Mouse (Mus musculus) thymus, postnatal 14 days (tissue): ENCODE results near the gene Bag2.
"Not testable (repeated sequence)": the region's sequence is repeated elsewhere in the genome, so short reads cannot be mapped to it uniquely, and the experiment has no call there.

ENCODE experiments used
- DNase-seq: peaks from one replicate; pipeline ENCODE4 v3.0.0; 2021

Bag2 gene

DNA sequence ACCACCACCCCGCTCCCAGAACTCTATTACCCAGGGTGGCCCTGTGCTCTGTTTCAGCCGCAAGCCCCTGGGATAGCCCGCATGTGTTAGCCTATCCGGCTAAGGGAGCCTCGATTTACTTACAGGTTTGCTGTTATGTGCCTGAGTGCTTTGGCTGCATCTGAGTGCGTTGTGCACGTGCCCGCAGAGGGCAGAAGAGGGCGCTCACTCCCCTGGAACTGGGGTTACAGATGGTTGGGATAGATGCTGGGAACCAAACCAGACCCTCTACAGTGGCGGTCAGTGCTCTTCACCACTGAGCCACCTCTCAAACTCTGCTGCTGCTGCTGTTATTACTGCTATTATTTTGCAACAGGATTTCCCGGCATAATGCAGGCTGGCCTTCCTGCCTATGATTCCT lies 8.5 kb downstream of the Bag2 start:
- DNase-seq, result no peak

GRCm38 (mm10) chr1:33745901-33746300 lies 11.7 kb downstream of the Bag2 start:
- DNase-seq, result no peak

DNA sequence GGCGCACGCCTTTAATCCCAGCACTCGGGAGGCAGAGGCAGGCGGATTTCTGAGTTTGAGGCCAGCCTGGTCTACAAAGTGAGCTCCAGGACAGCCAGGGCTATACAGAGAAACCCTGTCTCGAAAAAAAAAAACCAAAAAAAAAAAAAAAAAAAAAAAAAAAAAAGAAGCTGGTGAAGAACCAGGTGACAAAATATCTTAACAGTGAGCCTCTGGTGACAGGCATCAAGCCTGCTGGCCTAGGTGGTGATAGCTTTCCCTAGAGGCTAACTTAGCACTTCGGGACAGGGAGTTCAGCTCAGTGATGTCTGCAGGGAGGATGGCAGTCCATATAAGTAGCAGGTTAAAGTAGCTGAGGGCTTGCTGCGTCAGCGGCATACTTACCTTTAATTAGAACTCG lies 12.8 kb downstream of the Bag2 start:
- DNase-seq, result not testable (repeated sequence)

- peak; percentile 49 for DNase-seq
Observed at GRCm38 (mm10) chr1:33742903-33743302, 14.7 kb downstream of the Bag2 start.

DNA sequence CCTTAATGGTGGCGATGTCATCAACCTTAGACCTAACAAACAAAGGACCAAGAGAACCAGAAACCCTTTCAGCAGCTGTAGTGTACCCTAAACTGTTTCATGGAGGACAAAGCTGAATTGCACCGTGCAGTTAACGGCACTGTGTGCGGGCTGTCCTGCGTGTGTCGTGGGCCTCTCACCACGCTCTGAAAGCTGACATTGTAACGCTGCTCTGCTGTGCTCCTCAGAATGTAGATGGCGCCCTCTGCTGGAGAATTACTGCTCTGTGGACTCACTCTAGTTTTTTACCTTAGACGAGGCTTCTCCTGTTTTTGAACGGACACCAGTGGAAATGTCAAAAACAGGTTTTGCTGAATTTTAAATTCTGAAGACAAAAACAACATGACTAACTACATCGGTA lies 18.3 kb downstream of the Bag2 start:
- DNase-seq, result peak; percentile 81

DNA sequence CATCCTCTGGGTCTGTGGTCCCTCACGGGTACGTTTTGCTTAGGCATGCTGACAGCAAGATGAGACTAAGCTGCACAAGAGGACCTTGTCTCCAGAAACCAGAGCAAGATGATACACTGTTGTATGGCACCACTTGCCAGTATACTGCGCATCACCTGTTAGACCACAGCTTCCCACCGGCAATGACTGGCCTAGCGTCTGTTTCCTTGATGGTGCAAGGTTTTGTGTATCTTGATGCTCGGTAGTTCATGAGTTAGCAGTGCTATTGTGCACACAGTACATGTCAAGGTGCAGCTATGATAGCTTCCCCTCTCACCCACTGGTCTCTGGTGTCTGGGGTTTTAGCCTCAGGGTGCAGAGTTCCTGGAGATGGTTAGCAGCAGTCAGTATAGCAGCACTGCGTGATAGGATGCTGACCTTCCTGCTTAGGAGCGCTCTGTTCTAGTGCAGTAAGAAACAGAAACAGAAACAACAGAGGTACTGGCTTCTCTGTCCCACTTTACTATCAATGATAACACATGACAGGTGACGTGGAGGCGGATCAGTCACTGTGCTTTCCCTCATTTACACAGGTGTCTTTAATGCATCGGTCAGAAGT lies 18.8 kb downstream of the Bag2 start:
- DNase-seq, result no peak

DNA sequence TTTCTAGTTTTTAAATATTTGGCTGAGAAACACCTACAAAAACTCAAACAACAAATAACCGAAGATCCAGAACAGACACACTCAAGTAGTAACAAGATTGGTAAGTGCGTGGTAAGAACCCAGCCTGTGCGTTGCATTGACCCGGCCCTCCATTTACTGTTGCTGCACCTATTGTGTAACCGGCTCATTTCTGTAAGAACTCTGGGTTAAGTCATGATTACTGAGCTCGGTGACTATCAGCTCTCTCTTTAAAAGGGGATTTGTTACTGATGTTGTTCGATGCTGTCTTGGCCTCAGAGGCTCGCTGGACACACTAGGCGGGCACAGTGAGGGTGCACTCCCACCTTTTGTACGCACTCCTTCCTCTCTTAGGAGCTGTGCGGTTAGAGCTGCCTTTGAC lies 19.3 kb downstream of the Bag2 start:
- no peak for DNase-seq

DNA sequence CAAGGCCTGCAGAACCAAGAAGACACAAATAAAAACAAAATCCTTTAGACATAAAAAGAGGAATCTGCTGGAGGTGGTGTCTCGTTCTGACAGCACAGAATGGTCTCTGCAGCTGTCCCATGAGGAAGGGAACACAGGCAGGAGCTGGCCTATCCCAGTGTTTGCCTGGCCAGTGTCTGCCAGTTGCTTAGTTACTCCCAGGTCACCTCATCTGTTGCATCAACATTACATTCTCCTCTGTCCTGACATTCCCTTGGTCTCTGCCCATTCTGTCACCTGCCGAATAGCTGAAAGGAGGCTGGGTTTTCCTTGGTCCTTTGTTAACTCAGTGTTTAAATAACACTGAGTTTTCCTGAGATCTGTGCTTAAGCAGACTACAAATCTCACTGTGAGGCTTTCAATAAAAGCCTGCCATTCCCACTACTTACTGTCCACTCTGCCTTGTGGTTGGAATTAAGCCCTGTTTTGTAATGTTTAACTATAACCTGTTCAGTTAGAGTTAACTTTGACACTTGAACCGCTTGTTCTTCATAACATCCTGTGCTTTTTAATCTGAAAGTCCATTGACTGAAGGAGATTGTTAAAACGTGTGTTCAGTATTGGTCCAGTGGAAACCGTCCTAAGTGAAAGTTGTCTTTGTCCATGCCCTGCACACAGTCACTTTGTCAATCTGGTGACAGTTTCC lies 23.5 kb downstream of the Bag2 start:
- no peak for DNase-seq

DNA sequence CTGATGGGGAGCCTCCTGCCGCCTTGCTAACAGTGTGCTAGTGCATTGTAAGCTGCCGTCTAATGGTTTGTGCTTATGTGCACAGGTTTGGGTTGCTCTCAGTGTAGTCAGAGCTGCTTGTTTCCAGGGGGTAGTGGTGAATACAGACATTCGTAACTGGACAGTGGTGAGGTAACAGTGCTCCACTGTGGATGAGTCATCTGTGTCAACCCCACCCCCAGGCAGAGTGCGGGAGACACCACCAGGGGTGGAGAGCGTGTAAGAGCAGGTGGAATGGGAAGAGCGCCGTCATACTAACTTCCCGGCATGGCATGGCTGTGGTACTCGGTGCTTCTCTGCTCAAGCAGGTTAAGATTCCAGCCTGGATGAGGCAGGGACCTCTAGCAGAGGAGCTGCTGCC lies 24.6 kb downstream of the Bag2 start:
- no peak for DNase-seq

DNA sequence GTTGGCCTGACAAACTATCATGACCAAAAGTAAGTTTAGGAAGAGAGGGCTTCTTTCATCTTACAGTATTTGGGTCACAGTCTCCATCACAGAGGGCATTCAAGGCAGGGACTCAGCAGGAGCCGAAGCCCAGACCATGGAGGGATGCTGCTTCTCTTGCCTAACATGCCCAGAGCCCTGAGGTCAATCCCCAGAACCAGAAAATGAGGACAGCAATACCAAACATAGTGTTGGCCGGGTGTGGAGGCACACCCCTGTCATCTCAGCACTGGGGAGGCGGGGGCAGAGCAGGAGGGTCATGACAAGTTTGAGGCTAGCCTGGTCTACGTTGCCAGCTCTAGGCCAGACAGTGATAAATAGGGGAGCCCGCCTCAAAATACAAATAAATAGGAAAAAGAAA lies 32.5 kb downstream of the Bag2 start:
- DNase-seq, result no peak

GRCm38 (mm10) chr1:33724516-33724915 lies 33.1 kb downstream of the Bag2 start:
- DNase-seq, result no peak

GRCm38 (mm10) chr1:33721020-33721419 lies 36.6 kb downstream of the Bag2 start:
- DNase-seq, result no peak

DNA sequence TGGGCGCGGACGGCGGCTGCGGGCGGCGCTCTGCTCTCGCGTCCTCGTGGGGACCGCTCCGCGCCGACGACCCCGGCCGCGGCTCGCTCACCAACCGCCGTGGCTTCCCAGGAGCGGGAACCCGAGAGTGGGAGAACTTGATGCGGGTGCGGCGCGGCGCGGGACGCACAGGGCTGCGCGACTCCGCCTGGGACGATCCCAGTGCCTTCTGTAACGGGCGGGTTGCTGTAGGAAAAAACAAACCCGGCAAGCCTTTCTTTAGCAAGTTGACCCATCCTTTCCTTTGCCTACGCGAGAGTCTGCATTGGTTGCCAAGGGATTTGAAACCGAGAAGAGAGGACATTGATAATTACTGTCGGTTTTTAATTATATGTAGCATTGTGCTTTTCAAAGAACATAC lies 37.4 kb downstream of the Bag2 start:
- DNase-seq, result no peak

GRCm38 (mm10) chr1:33719733-33720225 lies 37.8 kb downstream of the Bag2 start, which contains the start of gene Rab23:
Gene Rab23 (plus strand): TSS chr1:33719887.
- peak; percentile 83 for DNase-seq

GRCm38 (mm10) chr1:33717636-33718035 lies 40.0 kb downstream of the Bag2 start:
- DNase-seq, result no peak

GRCm38 (mm10) chr1:33714796-33715195 lies 42.8 kb downstream of the Bag2 start:
- DNase-seq, result no peak

GRCm38 (mm10) chr1:33712026-33712425 lies 45.6 kb downstream of the Bag2 start:
- no peak for DNase-seq

GRCm38 (mm10) chr1:33709615-33710014 lies 48.0 kb downstream of the Bag2 start:
- no peak for DNase-seq

GRCm38 (mm10) chr1:33701244-33701643 lies 56.4 kb downstream of the Bag2 start:
- DNase-seq, result no peak

DNA sequence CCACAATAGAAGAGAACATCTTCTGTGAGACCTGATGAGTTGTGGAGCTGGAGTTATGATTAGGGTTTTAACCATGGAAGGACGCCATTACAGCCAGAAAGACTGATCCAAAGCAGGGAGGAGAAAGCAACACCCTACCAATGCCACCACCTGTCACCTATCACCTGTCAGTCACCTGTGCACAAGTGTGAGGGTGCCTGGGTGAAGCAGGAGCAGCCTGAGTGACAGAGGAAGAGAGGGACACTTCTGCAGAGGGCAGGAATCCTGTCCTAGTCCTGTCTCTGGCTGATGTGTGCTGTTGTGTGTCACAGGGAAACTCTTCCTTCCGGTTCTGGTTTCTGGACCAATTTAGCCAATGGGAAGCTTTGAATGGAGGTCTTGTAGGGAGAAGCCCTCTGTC lies 61.6 kb downstream of the Bag2 start:
- DNase-seq, result no peak
